Mouse (Mus musculus): ENCODE data around the gene Thrap3. TPM values are rescaled to one million over a fixed set of nuclear protein-coding genes. Genes with fewer than 3 reads are reported as not detected.
A peak's percentile ranks its signal among the peaks of the same experiment; 100 is the strongest.

Thrap3 gene
- polyA plus RNA-seq (2014; fragmentation: Nextera tagmentation; extraction: Ambion mirVana): 258 and 268 TPM in 2 replicates

- under 1% methylated on average over 72 of the region's 75 CpGs for WGBS
These were observed at the start of gene Thrap3 for GRCm38 (mm10) chr4:126202303-126203181. Gene Thrap3, minus strand, starts transcription at chr4:126202760.

GRCm38 (mm10) chr4:126251655-126252254 is 49.2 kb upstream of the Thrap3 start:
- no peaks in the 10 kb centered on the region; the same call in none of the 2 replicates for H3K36me3 ChIP-seq (ENCODE audit: control insufficient read depth, insufficient read depth, low read length)
- 57% methylated on average over 11 of the region's 11 CpGs for WGBS
- ATAC-seq (ENCODE audit: insufficient number of reproducible peaks, insufficient read depth, low FRiP score, low read depth): no peak
- no peak overlapping the region for H3K9ac ChIP-seq (replicated peaks; ENCODE audit: low read depth, low read length)
- no peaks in the 10 kb centered on the region for H3K9me3 ChIP-seq (ENCODE audit: control insufficient read depth, low read depth, low read length)
- H3K27ac ChIP-seq (ENCODE audit: low read length): peak overlapping the region; percentile 33; the same call in 1 of the 2 replicates
- H3K4me2 ChIP-seq (replicated peaks; ENCODE audit: low read depth, low read length): no peak overlapping the region; the same call in 1 of the 2 replicates
- peaks cover 33% of the 10 kb centered on the region for H3K4me1 ChIP-seq (ENCODE audit: control insufficient read depth, insufficient read depth, low read length)
- H3K4me3 ChIP-seq (ENCODE audit: low read depth, low read length): no peak overlapping the region
- no peaks in the 10 kb centered on the region for H3K27me3 ChIP-seq (ENCODE audit: control insufficient read depth, insufficient read depth, low read length)

More at GRCm38 (mm10) chr4:126202303-126203181, at the start of gene Thrap3:
- Histone ChIP-seq H3K4me2 (replicated peaks; ENCODE audit: low read depth, low read length) (peak within 1 kb of the TSS; percentile 79), H3K9me3 (ENCODE audit: control insufficient read depth, low read depth, low read length) (no peaks in the 10 kb centered on the region), H3K27me3 (ENCODE audit: control insufficient read depth, insufficient read depth, low read length) (no peaks in the 10 kb centered on the region), H3K27ac (ENCODE audit: low read length) (peak within 1 kb of the TSS; percentile 99), H3K36me3 (ENCODE audit: control insufficient read depth, insufficient read depth, low read length) (0 out of 2 replicates have a peak, but pooled peaks cover 3% of the 10 kb centered on the region), H3K4me1 (ENCODE audit: control insufficient read depth, insufficient read depth, low read length) (peaks cover 26% of the 10 kb centered on the region), H3K9ac (replicated peaks; ENCODE audit: low read depth, low read length) (peak within 1 kb of the TSS; percentile 74), H3K4me3 (ENCODE audit: low read depth, low read length) (peak within 1 kb of the TSS; percentile 62)
- ATAC-seq (ENCODE audit: insufficient number of reproducible peaks, insufficient read depth, low FRiP score, low read depth): peak; percentile 99

- H3K27me3 ChIP-seq (ENCODE audit: control insufficient read depth, insufficient read depth, low read length): no peaks in the 10 kb centered on the region
- H3K4me2 ChIP-seq (replicated peaks; ENCODE audit: low read depth, low read length): no peak overlapping the region
- ATAC-seq (ENCODE audit: insufficient number of reproducible peaks, insufficient read depth, low FRiP score, low read depth): no peak
- H3K4me1 ChIP-seq (ENCODE audit: control insufficient read depth, insufficient read depth, low read length): peaks cover 33% of the 10 kb centered on the region
- H3K27ac ChIP-seq (ENCODE audit: low read length): no peak overlapping the region
- H3K9ac ChIP-seq (replicated peaks; ENCODE audit: low read depth, low read length): no peak overlapping the region
- no peak overlapping the region for H3K4me3 ChIP-seq (ENCODE audit: low read depth, low read length)
- no peaks in the 10 kb centered on the region for H3K9me3 ChIP-seq (ENCODE audit: control insufficient read depth, low read depth, low read length)
- WGBS: 50% methylated on average over 4 of the region's 4 CpGs
- H3K36me3 ChIP-seq (ENCODE audit: control insufficient read depth, insufficient read depth, low read length): peaks cover 4% of the 10 kb centered on the region
These were observed 48.1 kb upstream of the Thrap3 start for GRCm38 (mm10) chr4:126250659-126251058.

- no peaks in the 10 kb centered on the region for H3K9me3 ChIP-seq (ENCODE audit: control insufficient read depth, low read depth, low read length)
These were observed 45.8 kb upstream of the Thrap3 start for GRCm38 (mm10) chr4:126248261-126248868.

GRCm38 (mm10) chr4:126246202-126246889 is 43.8 kb upstream of the Thrap3 start:
- ATAC-seq (ENCODE audit: insufficient number of reproducible peaks, insufficient read depth, low FRiP score, low read depth): no peak
- Histone ChIP-seq H3K9ac (replicated peaks; ENCODE audit: low read depth, low read length) (no peak overlapping the region; the same call in 1 of the 2 replicates), H3K27me3 (ENCODE audit: control insufficient read depth, insufficient read depth, low read length) (no peaks in the 10 kb centered on the region), H3K4me2 (replicated peaks; ENCODE audit: low read depth, low read length) (no peak overlapping the region), H3K4me1 (ENCODE audit: control insufficient read depth, insufficient read depth, low read length) (peaks cover 12% of the 10 kb centered on the region), H3K9me3 (ENCODE audit: control insufficient read depth, low read depth, low read length) (no peaks in the 10 kb centered on the region), H3K27ac (ENCODE audit: low read length) (no peak overlapping the region), H3K4me3 (ENCODE audit: low read depth, low read length) (no peak overlapping the region), H3K36me3 (ENCODE audit: control insufficient read depth, insufficient read depth, low read length) (peaks cover 13% of the 10 kb centered on the region)
- 81% methylated on average over 13 of the region's 13 CpGs for WGBS

More at GRCm38 (mm10) chr4:126248261-126248868, 45.8 kb upstream of the Thrap3 start:
- Histone ChIP-seq H3K27ac (ENCODE audit: low read length) (no peak overlapping the region), H3K27me3 (ENCODE audit: control insufficient read depth, insufficient read depth, low read length) (no peaks in the 10 kb centered on the region), H3K4me3 (ENCODE audit: low read depth, low read length) (no peak overlapping the region), H3K4me2 (replicated peaks; ENCODE audit: low read depth, low read length) (no peak overlapping the region), H3K4me1 (ENCODE audit: control insufficient read depth, insufficient read depth, low read length) (peaks cover 25% of the 10 kb centered on the region), H3K36me3 (ENCODE audit: control insufficient read depth, insufficient read depth, low read length) (peaks cover 4% of the 10 kb centered on the region), H3K9ac (replicated peaks; ENCODE audit: low read depth, low read length) (no peak overlapping the region)
- 42% methylated on average over 11 of the region's 11 CpGs for WGBS
- ATAC-seq (ENCODE audit: insufficient number of reproducible peaks, insufficient read depth, low FRiP score, low read depth): no peak

- no peak for ATAC-seq (ENCODE audit: insufficient number of reproducible peaks, insufficient read depth, low FRiP score, low read depth)
- 0 out of 2 replicates have a peak, but pooled peaks cover 4% of the 10 kb centered on the region for H3K4me1 ChIP-seq (ENCODE audit: control insufficient read depth, insufficient read depth, low read length)
- H3K9me3 ChIP-seq (ENCODE audit: control insufficient read depth, low read depth, low read length): no peaks in the 10 kb centered on the region
- no peak overlapping the region for H3K9ac ChIP-seq (replicated peaks; ENCODE audit: low read depth, low read length)
- H3K4me2 ChIP-seq (replicated peaks; ENCODE audit: low read depth, low read length): no peak overlapping the region
- no peaks in the 10 kb centered on the region for H3K27me3 ChIP-seq (ENCODE audit: control insufficient read depth, insufficient read depth, low read length)
- no peak overlapping the region for H3K4me3 ChIP-seq (ENCODE audit: low read depth, low read length)
- peaks cover 42% of the 10 kb centered on the region for H3K36me3 ChIP-seq (ENCODE audit: control insufficient read depth, insufficient read depth, low read length)
- no peak overlapping the region for H3K27ac ChIP-seq (ENCODE audit: low read length)
- 81% methylated on average over 6 of the region's 6 CpGs for WGBS
These were observed 40.0 kb upstream of the Thrap3 start for GRCm38 (mm10) chr4:126242510-126242909.

- Histone ChIP-seq H3K27me3 (ENCODE audit: control insufficient read depth, insufficient read depth, low read length) (no peaks in the 10 kb centered on the region), H3K9ac (replicated peaks; ENCODE audit: low read depth, low read length) (no peak overlapping the region), H3K4me2 (replicated peaks; ENCODE audit: low read depth, low read length) (no peak overlapping the region), H3K4me3 (ENCODE audit: low read depth, low read length) (no peak overlapping the region), H3K9me3 (ENCODE audit: control insufficient read depth, low read depth, low read length) (no peaks in the 10 kb centered on the region), H3K27ac (ENCODE audit: low read length) (no peak overlapping the region), H3K36me3 (ENCODE audit: control insufficient read depth, insufficient read depth, low read length) (peaks cover 47% of the 10 kb centered on the region), H3K4me1 (ENCODE audit: control insufficient read depth, insufficient read depth, low read length) (0 out of 2 replicates have a peak, but pooled peaks cover 3% of the 10 kb centered on the region)
- no peak for ATAC-seq (ENCODE audit: insufficient number of reproducible peaks, insufficient read depth, low FRiP score, low read depth)
- WGBS: 38% methylated on average over 9 of the region's 9 CpGs
These were observed 39.4 kb upstream of the Thrap3 start for GRCm38 (mm10) chr4:126241956-126242355.
